In the genomic region with DNA sequence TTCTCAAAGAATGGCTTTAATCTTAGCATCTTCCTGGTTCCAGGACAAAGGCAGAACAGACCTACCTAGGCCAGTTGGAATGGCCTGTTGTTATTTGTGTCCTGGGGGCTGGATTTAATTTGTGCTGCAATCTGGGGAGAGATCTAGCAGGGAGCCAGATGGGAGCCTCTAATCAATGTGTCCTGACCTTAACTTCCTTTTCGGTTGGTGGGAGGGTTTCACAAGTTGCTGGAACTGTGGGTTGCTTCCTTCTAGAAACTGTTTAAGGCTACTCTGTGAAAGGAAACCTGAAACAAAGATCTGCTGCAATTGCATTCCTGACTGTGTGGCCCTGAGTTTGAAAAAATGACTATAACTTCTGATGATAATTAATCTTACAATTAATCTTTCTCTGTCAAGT, we compare ENCODE assay signal across 22 mouse cellular contexts. TPM values are rescaled to one million over a fixed set of nuclear protein-coding genes. Genes with fewer than 3 reads are reported as not detected.
DNase-seq lines count a peak whose midpoint lies in the region; ATAC-seq and TF ChIP-seq lines count a peak whose summit lies in the region.
"Had no signal": no experiment of that assay in that cellular context is flagged by ENCODE, and none has a peak within 500 bp of the region (broad histone marks: within the 10 kb centered on the region; RNA-seq: fewer than 3 reads in every experiment).

No protein-coding gene starts in this region.

- no peak for TF ChIP-seq POLR2A in lung, adult 2 months (IDR thresholded peaks at IDR 0.05; ENCODE audit: borderline replicate concordance, extremely low read depth, low read depth, low read length)

- H3K4me3 ChIP-seq in embryonic facial prominence, embryonic 10.5 days, result no peak overlapping the region
- H3K4me3 ChIP-seq in lung, adult 2 months (replicated peaks; ENCODE audit: extremely low read depth, low read depth, low read length), result no peak overlapping the region
- H3K4me3 ChIP-seq: embryonic facial prominence, embryonic 12.5 days; forebrain, embryonic 13.5 days; forebrain, embryonic 15.5 days had no signal

- ATAC-seq in granulocyte monocyte progenitor cell, adult 5-6 weeks (replicated peaks; ENCODE audit: poor library complexity, severe bottlenecking), result peak; percentile 92
- peak; percentile 72 for ATAC-seq in megakaryocyte progenitor cell, adult 5-6 weeks (replicated peaks; ENCODE audit: poor library complexity)
- ATAC-seq: forebrain, embryonic 13.5 days; forebrain, embryonic 15.5 days; forebrain, postnatal 0 days had no signal

- H3K27ac ChIP-seq in embryonic facial prominence, embryonic 10.5 days (replicated peaks), result no peak overlapping the region
- H3K27ac ChIP-seq: embryonic facial prominence, embryonic 12.5 days; forebrain, embryonic 13.5 days; forebrain, embryonic 15.5 days had no signal

- 33% methylated on average over 1 of the region's 1 CpGs for WGBS in embryonic facial prominence, embryonic 10.5 days
- 80% methylated on average over 1 of the region's 1 CpGs for WGBS in lung, adult 2 months

- no peaks in the 10 kb centered on the region; the same call in 1 of the 2 replicates for H3K36me3 ChIP-seq in embryonic facial prominence, embryonic 10.5 days (replicated peaks)
- H3K36me3 ChIP-seq: embryonic facial prominence, embryonic 12.5 days; forebrain, embryonic 15.5 days had no signal

- TF ChIP-seq CTCF in lung, adult 2 months (IDR thresholded peaks at IDR 0.05; ENCODE audit: insufficient read depth, low read length), result no peak

- H3K27me3 ChIP-seq in embryonic facial prominence, embryonic 10.5 days (replicated peaks; ENCODE audit: low read depth, poor library complexity, severe bottlenecking), result peaks cover 4% of the 10 kb centered on the region; the same call in 1 of the 2 replicates
- H3K27me3 ChIP-seq: embryonic facial prominence, embryonic 12.5 days; forebrain, embryonic 13.5 days; forebrain, embryonic 15.5 days had no signal

- H3K9me3 ChIP-seq in embryonic facial prominence, embryonic 10.5 days, result no peaks in the 10 kb centered on the region
- H3K9me3 ChIP-seq: embryonic facial prominence, embryonic 12.5 days; forebrain, embryonic 13.5 days; forebrain, embryonic 15.5 days had no signal

- DNase-seq in 416B (ENCODE audit: low read depth), result peak; percentile 14
- DNase-seq in embryonic facial prominence, embryonic 10.5 days (ENCODE audit: low spot score), result peak; percentile 25
- DNase-seq in lung, postnatal 4 days, result no peak
- no peak for DNase-seq in urinary bladder, postnatal 25 days (ENCODE audit: low spot score)
- DNase-seq in lung, adult 2 months, result no peak
- DNase-seq: adrenal gland, adult 2 months; adrenal gland, postnatal 10 days; adrenal gland, postnatal 25 days; cerebellum, adult 11 months; cerebellum, adult 18-20 months; cerebellum, adult 8-10 months; cerebellum, adult 9-11 months; cerebellum, postnatal 14 days; cerebellum, postnatal 36 days; forebrain, postnatal 0 days had no signal

- no peaks in the 10 kb centered on the region for H3K4me1 ChIP-seq in embryonic facial prominence, embryonic 10.5 days
- H3K4me1 ChIP-seq in lung, adult 2 months (ENCODE audit: control insufficient read depth, insufficient read depth, low read length), result no peaks in the 10 kb centered on the region
- H3K4me1 ChIP-seq: embryonic facial prominence, embryonic 12.5 days; forebrain, embryonic 13.5 days; forebrain, embryonic 15.5 days had no signal

RNA-seq across cellular contexts. Expression of a gene that starts 20.4 kb away (rescaled TPM):
- 14.0 and 14.3 TPM in 2 replicates for polyA plus RNA-seq in embryonic facial prominence, embryonic 10.5 days (2016; fragmentation: Nextera tagmentation; extraction: Ambion mirVana)
- 4.9 and 16.1 TPM in 2 replicates for total RNA-seq in granulocyte monocyte progenitor cell, adult 5-6 weeks (2014; fragmentation: Nextera tagmentation)
- total RNA-seq in granulocyte monocyte progenitor cell, adult 5-6 weeks (2017), result 5.0 and 14.1 TPM in 2 replicates
- total RNA-seq in megakaryocyte progenitor cell, adult 5-6 weeks (2015), result 8.4 TPM in 2 replicates
- total RNA-seq in megakaryocyte progenitor cell, adult 5-6 weeks (2017), result 4.8 and 12.2 TPM in 2 replicates
- 3.6 and 4.3 TPM in 2 replicates for polyA plus RNA-seq in lung, adult 2 months (2012; rRNA removed)

RNA-seq across cellular contexts. Expression of a gene that starts 24.7 kb away (rescaled TPM):
- polyA plus RNA-seq in embryonic facial prominence, embryonic 10.5 days (2016; fragmentation: Nextera tagmentation; extraction: Ambion mirVana), result 32.5 and 39.2 TPM in 2 replicates
- total RNA-seq in granulocyte monocyte progenitor cell, adult 5-6 weeks (2014; fragmentation: Nextera tagmentation), result not detected in 2 replicates
- total RNA-seq in granulocyte monocyte progenitor cell, adult 5-6 weeks (2017), result not detected in 2 replicates
- total RNA-seq in megakaryocyte progenitor cell, adult 5-6 weeks (2015), result not detected in 2 replicates
- total RNA-seq in megakaryocyte progenitor cell, adult 5-6 weeks (2017), result 0.14 and 0.25 TPM in 2 replicates
- 0.26 and 0.34 TPM in 2 replicates for polyA plus RNA-seq in lung, adult 2 months (2012; rRNA removed)

RNA-seq across cellular contexts. Expression of a gene that starts 31.7 kb away (rescaled TPM):
- polyA plus RNA-seq in embryonic facial prominence, embryonic 10.5 days (2016; fragmentation: Nextera tagmentation; extraction: Ambion mirVana), result 16.6 and 16.9 TPM in 2 replicates
- total RNA-seq in granulocyte monocyte progenitor cell, adult 5-6 weeks (2014; fragmentation: Nextera tagmentation), result 4.1 and 5.4 TPM in 2 replicates
- total RNA-seq in granulocyte monocyte progenitor cell, adult 5-6 weeks (2017), result 12.2 and 12.8 TPM in 2 replicates
- 5.6 and 5.9 TPM in 2 replicates for total RNA-seq in megakaryocyte progenitor cell, adult 5-6 weeks (2015)
- 9.3 and 11.7 TPM in 2 replicates for total RNA-seq in megakaryocyte progenitor cell, adult 5-6 weeks (2017)
- 1.0 and 1.3 TPM in 2 replicates for polyA plus RNA-seq in lung, adult 2 months (2012; rRNA removed)

RNA-seq across cellular contexts. Expression of a gene that starts 41.0 kb away (rescaled TPM):
- polyA plus RNA-seq in embryonic facial prominence, embryonic 10.5 days (2016; fragmentation: Nextera tagmentation; extraction: Ambion mirVana), result 22.7 and 25.2 TPM in 2 replicates
- total RNA-seq in granulocyte monocyte progenitor cell, adult 5-6 weeks (2014; fragmentation: Nextera tagmentation), result 7.3 and 16.8 TPM in 2 replicates
- total RNA-seq in granulocyte monocyte progenitor cell, adult 5-6 weeks (2017), result 6.7 and 15.6 TPM in 2 replicates
- total RNA-seq in megakaryocyte progenitor cell, adult 5-6 weeks (2015), result 5.8 and 8.2 TPM in 2 replicates
- 11.0 and 13.1 TPM in 2 replicates for total RNA-seq in megakaryocyte progenitor cell, adult 5-6 weeks (2017)
- 0.62 TPM in 1 of 2 replicates, not detected in the other for polyA plus RNA-seq in lung, adult 2 months (2012; rRNA removed)
- total RNA-seq: MEL had no signal
- polyA plus RNA-seq: adrenal gland, adult 2 months; C2C12 had no signal

RNA-seq across cellular contexts. Expression of a gene that starts 41.0 kb away (rescaled TPM):
- polyA plus RNA-seq in embryonic facial prominence, embryonic 10.5 days (2016; fragmentation: Nextera tagmentation; extraction: Ambion mirVana), result 4.7 and 5.7 TPM in 2 replicates
- total RNA-seq in granulocyte monocyte progenitor cell, adult 5-6 weeks (2014; fragmentation: Nextera tagmentation), result 10.1 TPM in 1 of 2 replicates, not detected in the other
- 11.4 and 28.5 TPM in 2 replicates for total RNA-seq in granulocyte monocyte progenitor cell, adult 5-6 weeks (2017)
- 5.6 and 6.3 TPM in 2 replicates for total RNA-seq in megakaryocyte progenitor cell, adult 5-6 weeks (2015)
- total RNA-seq in megakaryocyte progenitor cell, adult 5-6 weeks (2017), result 24.7 TPM in 2 replicates
- polyA plus RNA-seq in lung, adult 2 months (2012; rRNA removed), result 0.25 and 0.49 TPM in 2 replicates
- total RNA-seq: MEL had no signal

Comparison
In these comparisons a context has a peak if more than half of its experiments do, and no peak if none do; other contexts are left out.
1. DNase-seq: peak in 416B (single experiment) and embryonic facial prominence, embryonic 10.5 days (single experiment); none in lung, postnatal 4 days (0 of 2), urinary bladder, postnatal 25 days (single experiment) and lung, adult 2 months (single experiment).